Mouse (Mus musculus): ENCODE results near the gene Riox1.
"Not testable (repeated sequence)": the region's sequence is repeated elsewhere in the genome, so short reads cannot be mapped to it uniquely, and the experiment has no call there.

Riox1 gene

DNA sequence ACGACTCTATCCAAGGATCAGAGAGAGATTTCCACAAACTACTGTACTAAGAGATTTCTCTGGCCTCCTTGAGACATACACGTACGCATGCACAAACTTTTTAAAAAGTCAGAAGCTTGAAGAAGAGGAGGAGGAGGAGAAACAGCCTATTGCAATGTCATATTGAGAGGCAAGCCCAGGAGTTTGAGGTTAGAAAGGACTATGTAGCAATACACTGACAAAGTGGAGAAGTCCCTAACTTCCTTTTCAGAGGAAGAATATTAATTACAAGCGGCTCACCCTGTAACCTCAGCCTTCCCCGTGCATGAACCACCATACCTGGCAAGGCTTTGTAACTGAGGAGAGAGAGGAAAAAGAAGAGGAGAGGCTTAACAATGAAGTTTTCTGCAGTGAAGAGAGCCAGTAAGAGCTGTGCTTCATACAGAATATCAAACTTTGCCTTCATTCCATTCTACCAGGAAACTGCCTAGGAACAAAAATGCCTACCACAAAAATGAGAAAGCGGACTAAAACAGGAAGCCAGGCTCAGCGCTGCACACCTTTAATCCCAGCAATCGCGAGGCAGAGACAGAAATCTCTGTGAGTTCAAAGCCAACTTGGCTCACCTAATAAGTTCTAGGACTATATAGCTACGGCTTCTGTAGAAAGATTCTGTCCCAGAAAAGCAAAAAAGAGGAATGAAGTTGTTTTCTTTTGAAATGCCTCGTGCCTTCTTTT lies 474 bp upstream of the Riox1 start:
- no peak for DNase-seq (ENCODE audit: low read depth, low spot score)

DNA sequence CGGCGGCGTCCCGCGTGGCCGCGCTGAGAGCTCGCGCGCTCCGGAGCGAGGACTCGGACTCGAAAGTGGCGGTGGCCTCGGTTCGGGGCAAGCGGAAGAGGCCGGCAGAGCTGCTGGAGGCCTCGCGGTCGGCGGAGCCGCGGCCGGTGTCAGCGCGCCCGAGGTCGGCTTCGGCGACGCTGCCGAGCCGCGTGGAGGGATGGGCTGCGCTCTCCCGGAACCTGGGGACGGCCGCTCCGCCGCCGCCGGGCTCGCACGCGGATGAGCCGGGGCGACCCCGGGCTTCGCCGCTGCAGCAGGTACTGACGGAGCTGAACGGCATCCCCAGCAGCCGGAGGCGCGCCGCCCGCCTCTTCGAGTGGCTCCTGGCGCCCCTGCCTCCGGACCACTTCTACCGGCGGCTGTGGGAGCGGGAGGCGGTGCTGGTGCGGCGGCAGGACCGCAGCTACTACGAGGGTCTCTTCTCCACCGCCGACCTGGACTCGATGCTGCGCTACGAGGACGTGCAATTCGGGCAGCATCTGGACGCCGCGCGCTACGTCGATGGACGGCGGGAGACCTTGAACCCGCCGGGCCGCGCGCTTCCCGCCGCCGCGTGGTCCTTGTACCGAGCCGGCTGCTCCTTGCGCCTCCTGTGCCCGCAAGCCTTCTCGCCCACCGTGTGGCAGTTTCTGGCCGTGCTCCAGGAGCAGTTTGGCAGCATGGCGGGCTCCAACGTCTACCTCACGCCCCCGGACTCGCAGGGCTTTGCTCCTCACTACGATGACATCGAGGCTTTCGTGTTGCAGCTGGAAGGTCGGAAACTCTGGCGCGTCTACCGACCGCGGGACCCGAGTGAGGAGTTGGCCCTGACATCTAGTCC lies 663 bp downstream of the Riox1 start:
- no peak for DNase-seq (ENCODE audit: low read depth, low spot score)

DNA sequence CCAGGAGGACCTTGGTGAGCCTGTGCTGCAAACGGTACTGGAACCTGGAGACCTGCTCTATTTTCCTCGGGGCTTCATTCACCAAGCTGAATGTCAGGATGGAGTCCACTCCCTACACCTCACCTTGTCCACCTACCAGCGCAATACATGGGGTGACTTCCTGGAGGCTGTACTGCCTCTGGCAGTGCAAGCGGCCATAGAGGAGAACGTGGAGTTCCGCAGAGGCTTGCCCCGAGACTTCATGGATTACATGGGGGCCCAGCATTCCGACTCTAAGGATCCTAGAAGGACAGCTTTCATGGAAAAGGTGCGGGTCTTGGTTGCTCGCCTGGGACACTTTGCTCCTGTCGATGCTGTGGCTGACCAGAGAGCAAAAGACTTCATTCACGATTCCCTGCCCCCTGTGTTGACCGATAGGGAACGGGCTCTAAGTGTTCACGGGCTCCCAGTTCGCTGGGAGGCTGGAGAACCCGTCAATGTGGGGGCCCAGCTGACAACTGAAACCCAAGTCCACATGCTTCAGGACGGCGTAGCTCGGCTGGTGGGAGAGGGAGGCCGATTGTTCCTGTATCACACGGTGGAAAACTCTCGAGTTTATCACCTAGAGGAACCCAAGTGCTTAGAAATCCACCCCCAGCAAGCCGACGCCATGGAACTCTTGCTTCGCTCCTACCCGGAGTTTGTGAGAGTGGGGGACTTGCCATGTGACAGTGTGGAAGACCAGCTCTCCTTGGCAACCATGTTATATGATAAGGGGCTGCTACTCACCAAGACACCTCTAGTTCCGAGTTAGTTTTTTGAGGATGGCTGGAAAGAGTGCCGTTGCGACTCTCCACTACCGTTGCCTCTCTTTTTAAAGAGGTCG lies 1.5 kb downstream of the Riox1 start:
- no peak for DNase-seq (ENCODE audit: low read depth, low spot score)

DNA sequence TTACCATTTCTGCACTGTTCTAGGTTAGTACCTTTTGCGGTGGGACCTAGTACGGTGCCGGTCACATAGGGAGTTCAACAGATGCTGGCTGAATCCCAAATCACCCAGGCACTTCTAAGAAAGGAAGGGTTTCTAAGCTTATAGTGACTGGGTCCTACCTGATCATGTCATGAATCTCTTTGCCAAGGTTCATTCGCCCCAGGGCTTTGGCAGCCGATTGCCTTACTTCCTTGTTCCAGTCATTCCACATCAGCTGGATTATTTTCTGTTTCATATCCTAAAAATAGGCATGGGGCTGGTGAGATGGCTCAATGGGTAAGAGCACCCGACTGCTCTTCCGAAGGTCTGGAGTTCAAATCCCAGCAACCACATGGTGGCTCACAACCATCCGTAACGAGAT lies 7.9 kb downstream of the Riox1 start:
- DNase-seq (ENCODE audit: low read depth, low spot score), result no peak

- DNase-seq (ENCODE audit: low read depth, low spot score), result no peak
Observed at GRCm38 (mm10) chr12:83965235-83965634, 14.8 kb downstream of the Riox1 start.

GRCm38 (mm10) chr12:83972117-83972516 lies 21.7 kb downstream of the Riox1 start:
- DNase-seq (ENCODE audit: low read depth, low spot score), result no peak

DNA sequence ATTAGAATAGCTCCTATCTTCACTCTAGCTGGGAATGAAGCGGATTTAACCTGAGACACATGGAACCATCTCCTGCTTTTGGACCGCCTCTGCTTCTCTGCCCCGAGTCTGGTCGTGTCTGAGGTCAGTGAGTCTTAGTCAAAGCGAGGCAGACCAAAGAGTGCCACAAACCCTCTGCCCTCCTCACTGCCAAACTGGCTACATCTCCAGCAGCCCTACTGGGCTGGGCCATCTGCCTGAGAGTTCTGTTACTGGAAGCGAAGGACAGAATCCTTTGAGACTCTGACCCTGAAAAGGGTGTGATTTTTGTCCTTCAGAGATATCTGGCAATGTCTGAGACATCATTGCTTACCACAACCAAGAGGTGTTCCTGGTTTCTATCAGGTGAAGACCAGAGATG lies 28.5 kb downstream of the Riox1 start:
- no peak for DNase-seq (ENCODE audit: low read depth, low spot score)

- no peak for DNase-seq (ENCODE audit: low read depth, low spot score)
Observed at GRCm38 (mm10) chr12:83981615-83982014, 31.2 kb downstream of the Riox1 start.

GRCm38 (mm10) chr12:83984752-83985151 lies 34.3 kb downstream of the Riox1 start, which contains the start of gene Heatr4:
TSS of gene Heatr4 (minus strand) at chr12:83984852.
- no peak for DNase-seq (ENCODE audit: low read depth, low spot score)

DNA sequence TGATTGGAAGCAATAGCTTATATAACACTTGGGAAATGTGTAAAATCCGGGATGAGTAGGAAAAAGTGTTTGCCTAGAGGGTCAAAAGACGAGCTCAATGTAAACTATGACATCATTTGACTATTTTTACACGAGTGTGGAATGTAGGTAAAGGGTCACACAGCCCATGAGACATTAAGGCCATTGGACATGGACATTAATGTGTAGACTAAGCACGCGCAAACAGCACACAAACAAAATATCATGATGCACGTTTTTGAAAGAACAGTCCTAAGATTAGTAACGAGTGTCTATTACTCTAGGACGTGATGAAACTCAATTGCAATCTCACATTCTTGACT lies 36.8 kb downstream of the Riox1 start:
- DNase-seq (ENCODE audit: low read depth, low spot score), result no peak

DNA sequence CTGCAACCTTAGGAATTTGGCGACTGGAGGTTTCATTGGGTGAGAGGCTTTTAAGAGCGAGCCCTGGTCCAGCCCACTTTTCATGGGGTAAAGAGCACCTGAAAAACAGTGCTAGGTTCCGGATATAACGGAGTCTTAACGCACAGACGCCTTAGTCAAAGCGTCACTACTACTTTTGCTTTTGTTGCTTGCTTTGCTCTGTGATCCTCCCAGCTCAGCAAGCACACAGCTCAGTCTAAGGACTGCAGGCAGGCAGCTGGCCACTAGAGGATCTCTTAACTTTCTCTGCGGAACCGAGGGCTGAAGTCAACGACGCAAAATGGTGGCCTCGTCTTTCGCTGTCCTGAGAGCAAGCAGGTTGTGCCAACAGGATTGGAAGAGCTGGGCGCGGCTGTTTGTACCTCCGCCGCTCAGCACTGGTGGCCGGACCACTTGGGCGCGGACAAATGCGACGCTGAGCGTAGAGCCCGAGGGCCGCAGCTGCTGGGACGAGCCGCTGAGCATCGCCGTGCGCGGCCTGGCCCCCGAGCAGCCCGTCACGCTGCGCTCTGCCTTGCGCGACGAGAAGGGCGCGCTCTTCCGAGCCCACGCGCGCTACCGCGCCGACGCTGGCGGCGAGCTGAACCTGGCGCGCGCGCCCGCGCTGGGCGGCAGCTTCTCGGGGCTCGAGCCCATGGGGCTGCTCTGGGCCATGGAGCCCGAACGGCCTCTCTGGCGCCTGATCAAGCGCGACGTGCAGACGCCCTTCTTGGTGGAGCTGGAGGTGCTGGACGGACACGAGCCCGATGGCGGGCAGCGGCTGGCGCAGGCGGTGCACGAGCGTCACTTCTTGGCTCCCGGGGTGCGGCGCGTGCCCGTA lies 37.4 kb downstream of the Riox1 start, which contains the start of gene Acot2:
Gene Acot2, plus strand, starts transcription at position 279 of the 859 bp plus-strand sequence.
- peak; percentile 88 for DNase-seq (ENCODE audit: low read depth, low spot score)

GRCm38 (mm10) chr12:83988483-83988882 lies 38.1 kb downstream of the Riox1 start:
- no peak for DNase-seq (ENCODE audit: low read depth, low spot score)

DNA sequence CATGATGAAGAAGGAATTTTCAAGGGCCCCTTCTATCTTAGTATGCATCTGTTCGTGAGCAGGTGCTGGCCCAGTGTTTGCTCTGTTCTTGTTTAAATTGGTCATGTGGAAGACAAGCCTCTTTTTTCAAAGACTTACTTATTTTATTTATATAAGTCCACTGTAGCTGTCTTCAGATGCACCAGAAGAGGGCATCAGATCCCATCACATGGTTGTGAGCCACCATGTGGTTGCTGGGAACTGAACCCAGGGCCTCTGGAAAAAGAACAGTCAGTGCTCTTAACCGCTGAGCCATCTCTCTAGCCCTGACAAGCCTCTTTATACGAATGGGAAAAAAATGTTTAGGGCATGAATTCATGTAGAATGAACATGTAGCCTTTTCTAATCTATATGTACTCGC lies 39.0 kb downstream of the Riox1 start:
- no peak for DNase-seq (ENCODE audit: low read depth, low spot score)

DNA sequence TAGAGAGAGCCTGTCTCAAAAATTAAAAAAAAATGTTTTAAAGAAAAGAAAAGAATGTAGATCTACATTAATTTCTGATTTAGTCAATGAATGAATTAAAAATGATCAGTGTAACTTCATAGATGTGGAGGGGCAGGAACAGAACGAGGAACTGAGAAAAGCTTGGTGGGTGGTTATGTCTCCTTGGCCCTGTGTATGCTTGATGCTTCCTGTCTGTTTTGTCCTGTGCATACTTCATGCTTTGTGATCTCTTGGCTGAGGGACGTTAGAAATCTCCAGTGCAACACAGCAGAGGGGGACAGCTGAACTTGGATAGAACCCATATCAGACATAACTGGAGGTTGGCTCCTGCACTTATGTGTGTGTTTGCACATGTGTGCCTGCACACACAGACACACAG lies 46.8 kb downstream of the Riox1 start:
- DNase-seq (ENCODE audit: low read depth, low spot score), result no peak

DNA sequence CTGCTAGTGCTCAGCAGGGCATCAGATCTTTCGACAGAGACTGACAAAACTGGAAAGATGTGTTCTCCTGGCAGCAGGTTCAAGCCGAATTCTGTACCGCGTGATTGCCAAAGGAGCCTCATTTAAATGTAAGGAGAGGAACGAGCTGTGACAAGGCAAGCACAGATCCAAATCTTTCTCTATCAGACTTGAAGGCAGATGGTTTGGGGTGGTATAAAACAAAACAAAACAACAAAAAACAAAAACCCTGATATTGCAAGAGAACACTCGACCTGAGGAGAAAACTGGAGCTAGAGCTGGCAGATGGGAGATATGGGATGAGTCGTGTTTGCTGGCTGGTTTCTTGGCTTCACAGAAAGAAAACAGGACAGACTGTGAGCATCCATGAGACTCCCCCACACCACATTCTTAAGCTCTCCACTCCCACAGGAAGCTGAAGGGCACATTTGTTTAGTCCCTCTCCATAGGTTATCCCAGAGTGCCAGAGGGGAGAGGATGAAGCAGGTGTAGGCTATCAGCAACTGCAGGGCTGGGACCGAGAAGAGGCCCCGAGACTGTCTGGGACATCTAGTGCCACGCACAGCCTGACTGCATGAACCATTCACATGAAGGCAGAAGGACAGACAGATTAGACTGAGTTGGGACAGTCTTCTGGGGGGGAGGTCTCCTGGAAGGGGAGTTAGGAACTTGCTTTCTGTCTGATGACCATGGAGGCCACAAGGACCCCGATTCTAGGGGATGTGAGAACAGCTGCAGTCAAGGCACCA lies 48.1 kb downstream of the Riox1 start:
- DNase-seq (ENCODE audit: low read depth, low spot score), result peak; percentile 75

DNA sequence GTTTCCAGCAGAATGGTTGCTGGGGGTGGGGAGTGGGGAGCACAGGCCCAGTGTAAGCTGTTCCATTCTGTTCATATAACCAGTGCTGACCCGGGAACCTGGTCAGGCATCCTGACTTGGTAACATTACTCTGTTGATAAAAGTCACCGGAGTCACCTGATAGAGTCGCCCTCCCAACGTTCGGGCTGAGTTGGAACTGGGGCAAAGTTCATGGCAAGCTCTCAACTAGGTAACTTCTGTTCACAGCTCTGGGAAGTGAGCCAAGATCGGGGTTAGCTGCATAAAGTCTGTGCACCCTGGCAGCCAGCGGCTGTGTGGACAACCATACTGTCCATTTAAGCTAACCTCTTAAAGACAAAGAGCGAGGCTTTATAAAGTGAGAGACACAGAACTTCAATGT lies 48.8 kb downstream of the Riox1 start:
- DNase-seq (ENCODE audit: low read depth, low spot score), result not testable (repeated sequence)

GRCm38 (mm10) chr12:84000418-84000817 lies 50.0 kb downstream of the Riox1 start:
- no peak for DNase-seq (ENCODE audit: low read depth, low spot score)

All from telencephalon, adult 2 months (tissue).